Mouse (Mus musculus): ENCODE measurements around the gene Khdc1a. TPM values are rescaled to one million over a fixed set of nuclear protein-coding genes. Genes with fewer than 3 reads are reported as not detected.
"Not testable (repeated sequence)": the region's sequence is repeated elsewhere in the genome, so short reads cannot be mapped to it uniquely, and the experiment has no call there.

The Khdc1a gene
- total RNA-seq, 2 experiments from 2014 or later, result 2.1 TPM; not detected in 1

DNA sequence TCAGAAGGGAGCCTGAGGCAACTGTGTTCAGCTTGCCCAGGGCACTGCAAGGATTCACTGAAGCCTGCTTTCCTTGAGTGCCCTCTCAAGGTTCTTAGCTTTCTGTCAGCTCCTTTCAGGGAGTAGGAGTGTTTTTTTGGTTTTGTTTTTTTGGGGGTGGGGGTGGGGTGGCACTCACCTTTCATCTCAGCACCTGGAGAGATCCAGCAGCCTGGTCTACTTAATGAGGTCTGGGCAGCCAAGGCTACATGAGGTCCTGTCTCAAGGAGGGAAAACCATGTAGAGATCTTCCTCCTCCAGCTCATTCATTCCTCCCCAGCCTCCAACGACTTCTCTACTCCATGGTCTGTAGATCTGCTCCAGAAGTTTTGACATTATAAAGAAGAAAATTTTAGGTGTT, 18.6 kb downstream of the Khdc1a start, which contains the start of gene Khdc1c:
TSS of gene Khdc1c (plus strand) at position 301 of the 400 bp plus-strand sequence.
- not testable (repeated sequence) for ATAC-seq (replicated peaks; ENCODE audit: low FRiP score, poor library complexity, severe bottlenecking)

DNA sequence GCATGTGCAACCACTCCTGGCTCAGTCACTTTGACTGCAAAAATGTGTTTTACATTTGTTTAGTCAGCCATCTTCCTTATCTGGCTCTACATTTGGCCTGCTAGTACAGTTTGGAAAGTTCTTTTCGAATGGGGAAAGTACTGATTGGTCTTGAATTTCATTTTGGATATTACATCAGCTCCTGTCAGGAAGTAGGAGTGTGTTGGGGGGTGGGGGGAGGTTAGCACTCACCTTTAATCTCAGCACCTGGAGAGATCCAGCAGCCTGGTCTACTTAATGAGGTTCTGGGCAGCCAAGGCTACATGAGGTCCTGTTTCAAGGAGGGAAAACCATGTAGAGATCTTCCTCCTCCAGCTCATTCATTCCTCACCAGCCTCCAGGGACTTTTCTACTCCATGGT, 33.8 kb downstream of the Khdc1a start, which contains the start of gene Khdc1b:
TSS of gene Khdc1b (plus strand) at position 301 of the 400 bp plus-strand sequence.
- no peak for ATAC-seq (replicated peaks; ENCODE audit: low FRiP score, poor library complexity, severe bottlenecking)

DNA sequence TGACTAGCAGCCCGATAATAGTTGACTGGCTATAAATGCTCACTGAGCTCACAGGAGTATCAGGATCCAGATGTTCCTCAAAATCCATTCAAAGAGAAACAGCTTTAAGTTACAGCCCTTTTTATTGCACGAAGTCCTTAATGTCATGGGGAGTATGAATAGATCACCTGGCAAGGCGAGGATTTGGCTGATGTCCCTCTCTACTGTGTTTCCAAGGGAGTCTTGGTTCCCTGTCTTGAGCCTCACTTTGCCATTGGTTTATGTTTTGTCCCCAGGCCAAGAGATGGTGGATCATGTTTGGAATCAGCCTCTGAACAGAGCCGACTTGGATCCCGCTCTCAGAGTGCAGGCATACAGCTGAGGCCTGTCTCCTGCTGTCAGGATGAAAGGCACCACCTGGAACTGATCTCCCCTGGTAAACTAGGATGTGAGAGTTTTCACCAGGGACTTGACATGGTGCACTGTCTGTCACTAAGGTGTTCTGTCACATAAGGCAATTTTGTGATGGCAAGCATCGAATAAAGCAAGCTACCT, 41.8 kb downstream of the Khdc1a start:
- no peak for ATAC-seq (replicated peaks; ENCODE audit: low FRiP score, poor library complexity, severe bottlenecking)

Other genes starting within 250 kb of the Khdc1a start
- gene Tmem14a, start 131.1 kb upstream of the Khdc1a start, total RNA-seq (2015; ENCODE audit: low replicate concordance), result not detected in 2 replicates
- not detected in 2 replicates for gene Tmem14a, start 131.1 kb upstream of the Khdc1a start, total RNA-seq (2017; ENCODE audit: low replicate concordance)
- gene Gsta3, start 109.1 kb upstream of the Khdc1a start, total RNA-seq (2015; ENCODE audit: low replicate concordance), result not detected in 2 replicates
- not detected in 2 replicates for gene Gsta3, start 109.1 kb upstream of the Khdc1a start, total RNA-seq (2017; ENCODE audit: low replicate concordance)
- gene Khdc1c, start 18.7 kb downstream of the Khdc1a start, total RNA-seq (2015; ENCODE audit: low replicate concordance), result not detected in 2 replicates
- not detected in 2 replicates for gene Khdc1c, start 18.7 kb downstream of the Khdc1a start, total RNA-seq (2017; ENCODE audit: low replicate concordance)
- gene Khdc1b, start 33.9 kb downstream of the Khdc1a start, total RNA-seq (2015; ENCODE audit: low replicate concordance), result not detected in 2 replicates
- not detected in 2 replicates for gene Khdc1b, start 33.9 kb downstream of the Khdc1a start, total RNA-seq (2017; ENCODE audit: low replicate concordance)